Mouse (Mus musculus) cerebellum, adult 2 months (tissue): ENCODE results near the gene Opa3. TPM values are rescaled to one million over a fixed set of nuclear protein-coding genes. Genes with fewer than 3 reads are reported as not detected.
A peak's percentile ranks its signal among the peaks of the same experiment; 100 is the strongest.

Experiments used
- DNase-seq, 2 experiments: peaks; one replicate each; pipeline ENCODE4 v3.0.0; 2021
- H3K27ac ChIP-seq: fragments of 200-500 bp; 2 replicates; pipeline ENCODE4 v1.5.1; 2012; ENCODE audit warnings: low read length, control low read depth, inconsistent platforms; ENCODE audit not compliant: insufficient read depth
- H3K27me3 ChIP-seq: fragments of 200-500 bp; 2 replicates; pipeline ENCODE4 v1.6.1; 2012; ENCODE audit warnings: inconsistent platforms, mild to moderate bottlenecking, low read length, moderate library complexity; ENCODE audit not compliant: control insufficient read depth, insufficient read depth
- H3K4me1 ChIP-seq: fragments of 200-500 bp; 2 replicates; pipeline ENCODE4 v1.6.1; 2011; ENCODE audit warnings: low read length; ENCODE audit not compliant: control insufficient read depth, insufficient read depth
- H3K4me3 ChIP-seq: fragments of 200-500 bp; replicated peaks from 2 replicates; pipeline ENCODE3; 2011; ENCODE audit warnings: mild to moderate bottlenecking, low read depth, low read length, control low read depth; ENCODE audit not compliant: insufficient read depth
- CTCF ChIP-seq: fragments of 200-500 bp; IDR thresholded peaks from 2 replicates; pipeline ENCODE4 v1.5.1; 2011; ENCODE audit warnings: low read depth, mild to moderate bottlenecking, control low read depth, low read length, moderate library complexity, borderline replicate concordance; ENCODE audit not compliant: insufficient read depth
- POLR2A ChIP-seq: fragments of 200-500 bp; IDR thresholded peaks from 2 replicates; pipeline ENCODE4 v1.6.1; 2011; ENCODE audit warnings: low read length, control low read depth, borderline replicate concordance; ENCODE audit not compliant: insufficient read depth
- WGBS: fragments of 180-500 bp; shearing (Covaris S2); methylation state at CpG from one replicate; pipeline ENCODE4 v1.1.7; 2018; 5-methylcytosine and 5-hydroxymethylcytosine counted together
- polyA plus RNA-seq: library from polyadenylated mRNA; depleted of rRNA; stranded (reverse); fragments of >200 nt; gene quantifications from 2 replicates; pipeline ENCODE4 v1.2.3, GENCODE M21; 2012

The Opa3 gene
- polyA plus RNA-seq, 1 experiment, result 40.1 TPM

DNA sequence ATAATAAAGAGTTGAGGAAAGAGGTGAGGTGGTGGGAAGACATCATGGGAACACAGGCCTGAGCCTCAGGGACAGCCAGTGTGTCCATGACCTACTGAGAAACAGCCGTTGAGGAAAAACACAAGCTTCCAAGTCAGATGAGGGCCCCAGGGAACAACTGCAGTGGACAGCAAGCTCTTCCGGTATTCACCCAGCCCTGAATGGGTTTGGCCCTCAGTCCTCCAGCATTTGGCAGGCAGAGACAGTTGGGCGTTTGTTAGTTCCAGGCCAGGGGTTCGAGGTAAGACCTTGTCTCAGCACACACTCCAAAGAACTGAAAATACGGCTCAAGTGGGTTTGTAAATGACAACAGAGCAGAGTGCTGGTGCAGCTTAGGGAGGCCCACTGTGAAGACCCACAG lies 25.3 kb downstream of the Opa3 start:
- Histone ChIP-seq H3K27me3 (no peaks in the 10 kb centered on the region), H3K27ac (no peak overlapping the region), H3K4me1 (peaks cover under 1% of the 10 kb centered on the region), H3K4me3 (no peak overlapping the region)
- TF ChIP-seq CTCF (no peak), POLR2A (no peak)
- no peak for DNase-seq
- 35% methylated on average over 5 of the region's 5 CpGs for WGBS

DNA sequence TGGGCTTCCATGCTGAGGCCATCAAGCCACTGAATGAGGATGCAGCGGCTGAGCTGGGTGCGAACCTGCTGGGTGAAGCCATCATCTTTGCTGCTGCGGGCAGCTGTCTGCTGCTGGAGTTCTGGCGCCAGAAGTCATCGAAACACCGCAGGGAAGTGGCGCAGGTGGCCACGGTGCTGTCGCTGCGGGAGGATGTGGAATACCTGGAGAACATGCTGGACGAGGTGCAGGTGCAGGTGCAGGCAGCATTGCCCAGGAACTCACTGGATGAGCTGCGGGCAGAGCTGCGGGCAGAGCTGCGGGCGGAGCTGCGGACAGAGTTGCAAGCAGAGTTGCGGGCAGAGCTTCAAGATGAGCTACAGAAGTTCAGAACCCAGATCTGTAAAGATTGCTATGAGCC lies 27.3 kb downstream of the Opa3 start:
- DNase-seq, result no peak
- TF ChIP-seq POLR2A (no peak), CTCF (no peak)
- Histone ChIP-seq H3K4me3 (no peak overlapping the region), H3K4me1 (peaks cover 4% of the 10 kb centered on the region), H3K27ac (no peak overlapping the region), H3K27me3 (no peaks in the 10 kb centered on the region)
- WGBS, result 85% methylated on average over 17 of the region's 17 CpGs

DNA sequence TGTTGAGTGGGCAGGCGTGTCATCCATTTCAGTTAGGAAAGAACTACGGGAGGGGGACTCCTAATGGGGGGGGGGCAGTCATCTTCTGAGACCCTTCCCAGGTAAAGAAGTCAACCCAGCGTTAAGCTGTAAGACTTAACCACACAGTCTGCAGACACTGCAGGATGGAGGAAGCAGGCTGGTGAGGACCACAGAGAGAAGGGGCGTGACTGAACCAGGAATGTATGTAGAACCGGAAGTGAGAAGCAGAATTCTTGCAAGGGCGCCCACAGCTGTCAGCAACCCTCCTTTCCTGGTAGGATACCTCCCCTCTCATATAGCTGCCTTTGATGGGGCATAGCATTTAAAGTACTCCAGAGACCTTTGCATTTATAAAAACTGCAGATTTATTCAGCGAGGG lies 28.4 kb downstream of the Opa3 start:
- DNase-seq, result no peak
- TF ChIP-seq CTCF (no peak), POLR2A (no peak)
- WGBS, result 88% methylated on average over 7 of the region's 7 CpGs

DNA sequence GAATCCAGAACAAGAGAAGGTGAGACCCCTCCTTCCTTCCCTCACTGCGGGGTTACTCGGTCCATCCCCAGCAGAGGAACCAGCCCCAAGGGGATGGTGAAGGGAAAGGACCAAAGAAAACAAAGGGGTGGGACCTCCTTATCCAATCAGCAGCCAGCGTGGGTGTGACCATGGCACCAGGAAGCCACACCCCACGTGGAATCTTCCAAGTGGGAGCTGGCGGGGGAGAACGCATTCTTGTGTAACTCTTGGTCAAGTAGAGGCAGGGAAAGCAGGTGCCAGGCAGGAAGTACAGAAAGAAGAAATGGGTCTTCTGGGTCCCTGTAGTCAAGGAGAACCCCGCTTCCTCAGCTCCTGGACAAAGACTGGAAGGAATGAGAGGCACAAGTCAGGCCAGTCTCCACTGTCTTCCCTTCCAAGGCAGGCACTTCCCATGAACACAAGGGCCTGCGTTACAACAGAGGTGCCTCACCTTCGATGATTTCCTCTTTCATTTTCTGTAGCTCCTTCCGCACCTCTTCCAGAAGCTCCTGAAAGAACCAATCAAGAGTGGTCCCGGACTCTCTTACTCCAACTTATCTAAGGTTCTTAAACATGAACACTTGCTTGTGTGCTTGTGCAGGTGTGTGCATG lies 29.4 kb downstream of the Opa3 start:
- 55% methylated on average over 11 of the region's 11 CpGs for WGBS
- no peak overlapping the region for H3K4me3 ChIP-seq
- DNase-seq, result no peak
- H3K27me3 ChIP-seq, result no peaks in the 10 kb centered on the region
- TF ChIP-seq POLR2A (no peak), CTCF (no peak)
- no peak overlapping the region for H3K27ac ChIP-seq
- peaks cover 4% of the 10 kb centered on the region for H3K4me1 ChIP-seq

More for the DNA sequence above, 28.4 kb downstream of the Opa3 start:
- no peak overlapping the region for H3K27ac ChIP-seq
- no peaks in the 10 kb centered on the region for H3K27me3 ChIP-seq
- H3K4me3 ChIP-seq, result no peak overlapping the region
- H3K4me1 ChIP-seq, result peaks cover 4% of the 10 kb centered on the region

DNA sequence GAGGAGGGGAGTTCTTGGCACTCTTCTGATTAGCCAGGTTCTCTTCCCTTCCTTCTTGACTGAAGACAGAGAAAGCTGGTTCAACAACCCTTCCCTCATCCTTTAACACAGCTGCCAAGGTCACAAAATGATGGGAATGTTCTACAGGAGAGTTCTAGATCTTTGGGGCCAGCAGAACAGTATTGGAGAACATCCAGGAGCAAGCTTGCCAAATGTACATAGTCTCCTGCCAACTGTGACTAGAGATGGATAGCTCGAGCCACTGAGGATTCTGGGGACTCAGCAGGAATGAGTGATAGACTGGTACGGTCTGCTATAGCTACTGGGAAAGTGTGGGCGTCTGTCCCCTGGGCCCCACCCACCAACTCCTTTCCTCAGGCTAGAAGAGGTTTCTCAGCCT lies 30.2 kb downstream of the Opa3 start:
- no peak overlapping the region for H3K4me3 ChIP-seq
- no peaks in the 10 kb centered on the region for H3K27me3 ChIP-seq
- DNase-seq, result peak in 1 of 2 experiments; percentile 61
- WGBS, result 8% methylated on average over 3 of the region's 3 CpGs
- TF ChIP-seq POLR2A (no peak), CTCF (no peak)
- H3K4me1 ChIP-seq, result peaks cover 4% of the 10 kb centered on the region
- H3K27ac ChIP-seq, result peak overlapping the region; percentile 23; the same call in 1 of the 2 replicates

GRCm38 (mm10) chr7:19265147-19265546 lies 37.0 kb downstream of the Opa3 start:
- Histone ChIP-seq H3K4me3 (no peak overlapping the region), H3K27me3 (no peaks in the 10 kb centered on the region), H3K4me1 (peaks cover 37% of the 10 kb centered on the region), H3K27ac (peak overlapping the region; percentile 0)
- WGBS, result 23% methylated on average over 7 of the region's 7 CpGs
- TF ChIP-seq POLR2A (no peak), CTCF (no peak)
- DNase-seq, result peak; percentile 64 to 72

- Histone ChIP-seq H3K27me3 (no peaks in the 10 kb centered on the region), H3K27ac (peak overlapping the region; percentile 28), H3K4me3 (no peak overlapping the region), H3K4me1 (peaks cover 37% of the 10 kb centered on the region)
- peak in 1 of 2 experiments; percentile 47 for DNase-seq
- TF ChIP-seq POLR2A (no peak), CTCF (no peak)
- WGBS, result 42% methylated on average over 10 of the region's 10 CpGs
Observed at GRCm38 (mm10) chr7:19265928-19266822, 38.0 kb downstream of the Opa3 start.

GRCm38 (mm10) chr7:19267051-19267450 lies 38.9 kb downstream of the Opa3 start:
- H3K27ac ChIP-seq, result no peak overlapping the region; the same call in 1 of the 2 replicates
- 78% methylated on average over 10 of the region's 10 CpGs for WGBS
- H3K4me1 ChIP-seq, result peaks cover 37% of the 10 kb centered on the region
- TF ChIP-seq CTCF (no peak), POLR2A (no peak)
- H3K4me3 ChIP-seq, result no peak overlapping the region
- no peak for DNase-seq
- H3K27me3 ChIP-seq, result no peaks in the 10 kb centered on the region
